Mouse (Mus musculus): ENCODE measurements around the gene Cd27. TPM values are rescaled to one million over a fixed set of nuclear protein-coding genes. Genes with fewer than 3 reads are reported as not detected.

The Cd27 gene
- total RNA-seq, 2 experiments from 2014 or later: 0.16 to 0.36 TPM

DNA sequence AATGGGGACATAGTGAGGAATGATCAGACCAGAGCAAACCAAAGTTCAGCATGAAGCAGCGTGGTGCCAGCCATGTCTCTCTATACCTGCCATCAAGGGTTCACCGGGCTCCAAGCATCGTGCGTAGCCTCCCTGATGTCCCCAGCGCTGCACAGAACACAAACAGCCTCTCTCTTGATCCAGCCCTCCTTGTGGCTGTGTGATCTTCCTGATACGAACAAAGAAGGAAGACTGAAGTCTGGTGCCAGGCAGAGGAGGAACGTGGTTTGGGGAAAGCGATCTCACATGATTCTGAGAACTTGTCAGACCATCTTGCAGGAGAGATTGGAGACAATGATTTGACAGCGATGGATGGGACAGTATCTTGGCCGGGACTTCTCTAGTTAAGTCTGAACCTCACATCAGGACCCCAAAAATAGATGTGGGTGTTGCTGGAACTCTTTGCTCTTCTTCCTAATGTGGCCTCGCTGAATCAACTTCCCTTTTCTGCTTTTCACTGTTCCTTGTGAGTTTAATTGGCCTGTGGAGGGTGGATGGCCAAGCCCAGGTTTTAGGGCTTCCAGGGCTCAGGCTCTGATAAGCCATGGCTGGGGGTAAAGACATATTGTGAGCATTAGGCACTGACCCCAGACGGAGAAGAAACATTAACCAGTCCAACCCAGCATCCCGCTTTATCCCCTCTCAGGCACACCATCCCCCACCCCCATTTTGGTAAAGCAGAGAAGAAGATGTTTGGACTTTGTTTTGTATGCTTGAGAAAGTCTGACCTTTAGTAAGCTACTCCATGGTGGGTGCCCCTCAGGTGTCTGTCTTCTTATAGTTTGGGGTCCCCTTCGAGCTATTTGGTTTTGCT, 17.3 kb upstream of the Cd27 start:
- intact Hi-C loops (cut with DNase I): no loop called here
- no peak for DNase-seq (ENCODE audit: low spot score)

DNA sequence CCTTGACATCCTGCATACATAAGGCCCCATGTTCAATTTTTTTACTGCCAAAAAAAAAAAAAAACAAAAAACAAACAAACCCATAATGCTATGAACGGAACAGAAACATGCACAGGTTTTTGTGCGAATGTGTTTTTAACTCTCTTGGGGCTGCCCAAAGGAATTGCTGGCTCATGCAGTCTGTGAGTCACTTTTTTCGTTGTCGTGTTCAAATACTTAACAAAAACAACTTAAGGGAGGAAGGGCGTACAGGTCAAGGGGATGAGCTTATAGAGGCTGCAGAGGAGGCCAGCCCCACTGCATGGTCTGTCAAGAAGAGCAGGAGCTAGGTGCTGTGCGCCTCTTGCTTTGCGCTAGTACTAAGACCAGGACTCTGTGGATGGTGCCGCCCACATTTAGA, 15.9 kb upstream of the Cd27 start:
- no peak for DNase-seq (ENCODE audit: low spot score)
- intact Hi-C loops (cut with DNase I): no loop called here

DNA sequence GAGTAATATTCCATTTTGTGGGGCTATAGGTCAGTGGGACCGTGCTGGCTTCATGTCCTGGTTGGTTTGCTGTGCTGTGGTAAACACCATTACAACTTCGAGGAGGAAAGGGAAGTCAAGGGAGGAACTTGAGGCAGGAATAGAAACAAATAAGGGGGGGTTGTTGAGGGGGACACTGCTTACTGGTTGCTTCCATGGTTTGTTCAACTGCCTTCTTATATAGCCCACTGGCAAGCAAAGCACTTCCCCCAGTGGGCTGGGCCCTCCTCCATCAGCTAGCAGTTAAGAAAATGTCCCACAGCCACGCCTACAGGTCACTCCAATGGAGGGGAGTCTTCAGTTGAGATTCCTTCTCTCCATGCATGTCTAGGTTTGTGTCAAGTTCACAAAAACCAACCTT, 15.5 kb upstream of the Cd27 start:
- intact Hi-C loops (cut with DNase I): no loop called here
- DNase-seq (ENCODE audit: low spot score): no peak

DNA sequence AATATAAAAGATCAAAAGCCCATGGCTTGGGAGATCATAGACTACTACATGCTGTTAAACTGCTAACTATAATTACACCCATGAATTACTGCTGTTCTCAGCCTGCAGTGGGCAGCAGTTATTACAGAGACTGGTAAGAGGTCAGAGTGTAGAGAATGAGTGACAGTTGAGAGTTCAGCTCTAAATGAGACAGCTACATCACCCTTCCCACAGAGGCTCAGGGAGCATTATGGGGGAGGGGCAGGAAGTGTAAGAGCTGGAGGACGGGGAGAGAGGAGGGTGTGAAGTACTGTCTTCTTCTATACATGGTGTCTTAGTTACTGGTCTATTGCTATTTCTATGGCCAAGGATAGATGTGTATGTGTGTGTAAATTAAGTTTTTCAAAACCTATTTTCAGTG, 7.7 kb upstream of the Cd27 start:
- no peak for DNase-seq (ENCODE audit: low spot score)
- intact Hi-C loops (cut with DNase I): no loop called here

DNA sequence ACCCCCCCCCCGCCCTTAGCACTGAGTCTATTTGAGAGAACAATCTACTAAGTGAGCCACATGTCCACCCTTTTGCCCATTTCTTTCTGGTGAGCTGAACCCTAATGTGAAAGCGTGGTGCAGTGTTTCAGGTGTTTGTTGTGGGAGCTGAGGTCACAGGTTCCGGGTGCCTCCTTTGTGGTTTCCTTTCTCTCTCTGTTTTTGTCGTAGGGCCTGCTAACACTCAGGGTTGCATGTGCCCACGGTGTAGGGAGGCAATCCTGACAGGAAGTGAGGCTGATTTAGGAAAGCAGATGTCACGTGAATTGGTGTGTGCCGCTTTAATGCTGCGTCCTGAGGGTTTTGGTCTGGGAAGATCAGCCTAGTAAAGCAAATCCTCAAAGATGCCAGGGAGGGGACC, 4.8 kb upstream of the Cd27 start:
- DNase-seq (ENCODE audit: low spot score): no peak
- intact Hi-C loops (cut with DNase I): no loop called here

DNA sequence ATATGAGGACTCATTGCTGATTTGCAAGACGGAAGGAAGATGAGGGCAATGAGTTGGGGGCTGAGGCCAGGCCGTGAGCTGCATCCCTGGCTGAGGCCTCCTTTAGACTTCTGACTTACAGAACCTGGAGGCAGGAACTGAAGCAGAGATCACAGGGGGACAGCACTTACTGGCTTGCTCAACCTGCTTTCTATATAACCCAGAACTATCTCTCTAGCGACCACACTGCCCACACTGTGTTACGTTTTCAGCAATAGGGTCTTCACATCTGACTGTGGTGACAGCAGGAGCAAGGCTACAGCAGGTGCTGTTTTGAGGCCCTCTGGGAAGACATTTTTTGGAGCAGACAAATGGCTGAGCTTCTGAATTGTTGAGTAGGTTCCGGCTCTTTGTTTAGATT, 3.8 kb upstream of the Cd27 start:
- intact Hi-C loops (cut with DNase I): no loop called here
- DNase-seq (ENCODE audit: low spot score): no peak

DNA sequence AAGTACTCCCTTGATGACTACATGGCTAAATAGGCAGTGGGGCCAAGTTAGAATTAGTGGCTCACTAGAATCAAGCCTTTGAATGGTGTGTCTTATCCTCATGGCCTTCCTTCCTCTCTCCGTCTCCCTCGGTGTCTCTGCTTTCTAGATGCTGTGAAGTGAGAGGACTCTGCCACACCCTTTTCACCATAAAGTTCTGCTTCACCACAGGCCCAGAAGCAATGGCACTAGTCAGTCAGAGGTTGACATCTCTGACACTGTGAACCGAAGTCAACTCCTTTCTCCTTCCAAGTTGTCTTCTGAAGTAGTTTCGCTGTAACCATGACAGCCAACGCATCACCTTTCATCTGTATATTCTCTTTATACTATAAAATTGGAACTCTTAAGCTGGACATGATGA, 2.7 kb upstream of the Cd27 start:
- intact Hi-C loops (cut with DNase I): no loop called here
- DNase-seq (ENCODE audit: low spot score): no peak

DNA sequence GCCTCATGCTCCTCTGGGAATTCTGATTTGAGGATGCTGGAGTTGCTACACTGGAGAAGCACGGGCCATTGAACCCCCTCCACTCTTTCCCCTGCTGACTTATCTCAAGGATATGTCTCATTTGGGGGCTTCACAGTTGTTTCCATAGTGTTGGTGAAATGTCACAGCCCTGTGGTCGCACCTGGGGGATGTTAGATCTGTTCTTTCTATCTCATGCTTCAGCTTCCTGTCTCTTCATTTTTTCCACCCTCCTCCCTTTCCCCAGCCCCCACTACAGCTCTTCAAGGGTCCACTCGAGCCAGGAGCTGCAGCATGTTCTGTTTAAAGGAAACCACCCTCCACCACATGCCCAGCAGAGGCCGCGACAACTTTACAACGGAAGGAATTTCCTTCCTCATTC, 1.6 kb upstream of the Cd27 start:
- DNase-seq (ENCODE audit: low spot score): no peak
- intact Hi-C loops (cut with DNase I): no loop called here

DNA sequence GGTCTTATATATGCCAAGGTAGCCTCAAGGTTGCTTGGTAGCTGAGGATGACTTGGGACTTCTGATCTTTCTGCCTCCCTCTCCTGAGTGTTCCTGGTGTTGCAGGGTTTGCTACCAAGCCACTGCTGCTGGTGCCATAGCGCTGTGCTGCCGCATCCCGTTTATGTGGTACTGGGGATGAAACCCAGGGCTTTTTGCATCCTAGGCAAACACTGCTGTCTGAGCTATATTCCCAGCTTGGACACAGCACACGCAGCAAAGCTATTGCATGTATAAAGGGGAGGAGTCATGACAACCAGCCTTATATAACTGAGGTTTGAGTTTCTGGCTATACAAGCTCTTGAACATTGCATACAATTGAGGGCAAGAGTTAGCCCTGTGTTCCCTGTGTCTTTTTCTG, 611 bp upstream of the Cd27 start:
- no peak for DNase-seq (ENCODE audit: low spot score)
- intact Hi-C loops (cut with DNase I): no loop called here

DNA sequence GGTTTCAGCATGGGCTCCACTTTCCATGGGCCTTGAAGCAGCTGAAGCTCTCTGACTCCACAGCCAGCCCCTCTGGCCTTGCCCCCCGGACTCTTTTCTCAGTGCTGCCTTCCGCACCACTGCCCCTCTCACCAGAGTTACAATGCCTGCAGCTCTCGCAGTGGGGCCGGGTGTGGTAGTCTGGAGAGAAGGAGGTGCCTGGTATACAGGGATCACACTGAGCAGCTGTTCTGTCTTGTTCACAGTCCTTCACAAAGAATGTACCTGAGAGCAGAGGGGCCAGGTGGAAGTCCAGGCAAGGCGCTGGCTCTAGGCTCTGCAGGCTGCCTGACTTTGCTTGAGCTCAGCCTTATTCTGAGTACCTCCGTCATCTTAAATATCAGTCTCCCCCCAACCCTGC, 469 bp downstream of the Cd27 start:
- no peak for DNase-seq (ENCODE audit: low spot score)
- intact Hi-C loops (cut with DNase I): no loop called here

DNA sequence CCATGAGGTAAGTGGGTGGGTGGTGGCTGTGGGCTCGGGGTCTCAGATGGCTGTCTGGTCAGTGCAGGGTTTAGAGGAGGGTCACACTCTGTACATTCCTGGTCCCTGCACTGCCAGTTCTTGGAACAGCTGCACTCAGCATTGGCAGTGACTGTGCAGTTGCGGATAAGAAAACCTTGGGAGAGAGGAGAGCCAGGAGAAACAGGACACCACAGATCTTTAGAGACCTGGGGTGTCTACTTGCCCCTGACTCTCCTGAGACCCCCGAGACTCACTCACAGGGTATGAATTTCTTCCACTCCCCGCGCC, 2.3 kb downstream of the Cd27 start:
- intact Hi-C loops (cut with DNase I): no loop called here
- no peak for DNase-seq (ENCODE audit: low spot score)

DNA sequence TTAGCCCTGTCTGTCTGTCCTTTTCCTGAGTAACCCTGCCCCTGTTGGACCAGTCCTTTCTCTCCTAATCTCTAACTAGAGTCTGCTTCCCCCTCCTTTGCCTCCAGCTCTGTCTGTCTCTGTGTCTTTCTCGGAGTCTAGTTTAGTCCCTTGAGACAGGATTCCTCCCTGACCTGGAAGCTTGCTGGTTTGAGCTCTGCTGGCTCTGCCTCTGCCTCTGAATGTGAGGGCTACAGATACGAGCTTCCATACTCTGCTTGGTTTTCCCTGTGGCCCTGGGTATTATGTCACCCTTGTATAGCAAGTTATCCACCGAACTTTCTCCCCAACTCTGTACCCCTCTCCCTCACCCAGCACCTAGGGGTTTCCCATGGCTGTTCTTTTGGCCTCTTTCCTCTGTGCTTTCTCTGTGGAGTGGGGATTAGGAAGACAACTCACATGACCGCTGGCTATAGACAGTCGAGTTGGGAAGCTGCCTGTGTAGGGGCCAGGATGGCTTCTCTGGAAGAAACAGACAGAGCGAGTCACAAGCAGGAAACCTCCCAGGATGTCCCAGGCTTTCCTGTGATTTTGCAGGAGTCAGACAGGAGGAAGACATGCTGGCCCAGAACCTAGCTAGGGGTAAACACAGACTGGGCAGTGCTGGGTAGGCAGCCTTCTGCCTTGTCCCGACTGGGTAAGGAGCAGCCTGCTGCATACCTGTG, 2.8 kb downstream of the Cd27 start:
- no peak for DNase-seq (ENCODE audit: low spot score)
- intact Hi-C loops (cut with DNase I): no loop called here

DNA sequence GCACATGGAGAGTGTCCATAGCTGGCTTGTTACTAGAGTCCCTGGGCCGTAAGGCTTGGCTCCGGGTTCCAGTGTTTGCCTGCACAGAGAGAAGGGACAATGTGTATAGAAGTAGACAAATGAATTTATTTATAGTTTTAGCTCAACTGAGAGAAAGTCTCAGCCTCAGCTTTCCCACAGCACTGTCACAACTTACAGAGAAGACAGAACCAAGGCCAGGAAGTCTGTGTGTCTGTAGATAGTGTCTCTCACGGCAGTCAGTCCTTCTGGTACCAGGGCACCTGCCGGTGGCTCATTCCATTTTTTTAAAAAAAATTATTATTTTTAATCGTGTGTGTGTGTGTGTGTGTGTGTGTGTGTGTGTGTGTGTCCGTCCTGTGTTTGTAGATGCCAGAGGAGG, 4.3 kb downstream of the Cd27 start:
- DNase-seq (ENCODE audit: low spot score): no peak
- intact Hi-C loops (cut with DNase I): no loop called here

DNA sequence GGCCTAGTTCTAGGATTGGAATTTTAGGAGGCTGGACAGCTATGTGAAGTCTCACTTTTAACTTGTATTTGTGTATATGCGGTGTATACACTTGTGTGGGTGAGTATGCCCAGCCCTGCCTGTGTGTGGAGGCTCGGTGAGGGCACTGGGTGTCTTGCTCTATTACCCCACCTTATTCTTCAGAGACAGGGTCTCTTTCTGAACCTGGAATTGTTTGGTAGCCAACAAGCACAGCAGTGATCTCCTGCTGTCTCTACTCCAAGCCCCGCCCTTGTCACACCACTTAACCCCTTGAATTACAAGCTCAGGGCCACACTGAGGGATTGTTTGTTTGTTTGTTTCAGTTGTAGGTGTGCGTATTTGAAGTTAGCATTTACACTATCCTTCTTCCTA, 4.8 kb downstream of the Cd27 start:
- intact Hi-C loops (cut with DNase I): no loop called here
- DNase-seq (ENCODE audit: low spot score): no peak

DNA sequence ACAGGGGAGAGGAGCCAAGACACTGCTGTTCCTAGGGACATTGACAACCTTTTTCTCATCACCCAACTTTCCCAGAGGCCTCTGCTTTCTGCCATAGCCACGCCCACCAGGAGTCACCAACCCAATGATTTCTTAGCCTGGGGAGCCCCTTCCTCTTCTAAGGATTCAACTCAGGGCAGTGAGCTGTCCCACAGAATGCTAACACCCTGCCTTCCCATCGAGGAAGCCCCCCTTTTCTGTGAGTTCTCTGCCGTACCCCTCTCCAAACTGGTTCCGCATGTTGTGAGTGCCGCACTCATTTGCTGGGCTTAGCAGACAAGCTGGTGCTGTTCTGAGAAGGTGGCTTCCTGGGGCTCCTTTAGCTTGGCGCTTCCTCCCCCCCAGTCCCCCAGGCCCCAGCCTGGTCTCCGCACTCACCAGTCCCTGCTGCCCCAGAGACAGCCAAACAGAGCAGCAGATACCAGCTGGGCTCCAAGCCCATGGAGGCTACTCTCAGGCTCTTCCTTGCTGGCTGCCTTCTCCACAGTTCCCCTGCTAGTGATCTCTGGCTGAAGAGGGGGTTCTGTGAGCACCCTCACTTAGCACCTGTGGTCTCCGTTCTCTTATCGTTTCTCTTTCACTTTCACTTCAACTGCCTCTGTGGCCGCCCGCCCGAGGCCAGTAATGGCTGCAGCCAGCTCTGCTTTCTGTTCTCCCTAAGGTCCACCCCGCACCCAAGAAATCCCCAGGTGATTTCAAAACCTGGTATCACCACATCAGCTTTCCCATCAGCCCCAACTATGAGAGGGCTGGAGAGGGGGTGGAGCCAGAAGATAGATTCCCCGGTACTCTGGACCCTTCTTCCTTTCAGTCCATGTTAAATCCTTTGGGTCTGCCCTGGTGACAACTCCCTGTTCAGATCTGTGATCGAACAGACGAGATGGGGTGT, 5.4 kb downstream of the Cd27 start, which contains the start of gene Tapbpl:
Tapbpl (minus strand) TSS at position 744 of the 928 bp plus-strand sequence.
- intact Hi-C loops (cut with DNase I): no loop called here

DNA sequence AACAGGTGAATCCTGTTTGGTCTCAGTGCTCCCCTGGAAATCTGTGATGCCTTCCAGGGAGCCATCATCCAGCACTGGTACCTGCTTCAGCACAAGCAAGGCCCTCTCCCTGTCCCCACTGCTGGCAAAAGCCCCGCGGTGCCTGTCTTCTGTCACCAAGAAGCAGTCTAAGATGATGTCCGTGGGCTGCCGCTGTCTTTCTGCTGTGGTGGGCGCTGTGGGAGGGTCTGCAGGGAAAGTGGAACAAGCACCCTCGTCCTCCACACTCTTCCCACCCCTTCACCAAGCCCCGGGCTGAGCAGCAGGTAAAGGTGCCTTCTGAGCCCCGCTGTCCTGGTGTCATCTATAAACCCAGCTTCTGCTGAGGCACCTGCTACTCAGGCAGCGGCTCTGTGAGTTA, 6.2 kb downstream of the Cd27 start:
- DNase-seq (ENCODE audit: low spot score): no peak
- intact Hi-C loops (cut with DNase I): no loop called here

More for the DNA sequence above, 5.4 kb downstream of the Cd27 start, which contains the start of gene Tapbpl:
- peak; percentile 47 for DNase-seq (ENCODE audit: low spot score)

DNA sequence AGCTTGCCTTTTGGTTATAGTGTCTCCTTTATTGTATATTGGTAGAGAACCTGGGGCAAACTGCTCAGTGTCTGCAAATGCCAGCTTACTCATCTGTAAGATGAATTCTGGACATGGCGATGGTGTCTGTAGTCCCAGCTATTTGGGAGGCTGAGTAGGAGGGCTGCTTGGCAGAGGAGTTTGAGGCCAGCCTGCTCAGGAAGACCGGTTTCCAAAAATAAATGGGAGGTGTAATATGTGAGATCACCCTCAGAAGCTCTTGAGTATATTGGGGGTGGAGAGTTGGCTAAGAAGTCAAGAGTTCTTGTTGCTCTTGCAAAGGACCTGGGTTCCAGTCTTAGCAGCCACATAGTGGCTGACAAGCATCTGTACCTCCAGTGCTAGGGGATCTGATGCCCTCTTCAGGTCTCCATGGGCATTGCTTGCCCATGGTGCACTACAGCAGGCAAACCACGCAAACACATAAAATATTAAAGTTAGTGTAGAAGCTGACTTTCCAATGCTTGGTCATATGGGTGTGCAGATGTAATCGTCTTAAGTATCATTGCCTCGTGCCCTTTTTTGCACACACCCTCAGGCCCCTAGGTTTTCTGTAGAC, 11.2 kb downstream of the Cd27 start:
- DNase-seq (ENCODE audit: low spot score): no peak
- intact Hi-C loops (cut with DNase I): no loop called here

DNA sequence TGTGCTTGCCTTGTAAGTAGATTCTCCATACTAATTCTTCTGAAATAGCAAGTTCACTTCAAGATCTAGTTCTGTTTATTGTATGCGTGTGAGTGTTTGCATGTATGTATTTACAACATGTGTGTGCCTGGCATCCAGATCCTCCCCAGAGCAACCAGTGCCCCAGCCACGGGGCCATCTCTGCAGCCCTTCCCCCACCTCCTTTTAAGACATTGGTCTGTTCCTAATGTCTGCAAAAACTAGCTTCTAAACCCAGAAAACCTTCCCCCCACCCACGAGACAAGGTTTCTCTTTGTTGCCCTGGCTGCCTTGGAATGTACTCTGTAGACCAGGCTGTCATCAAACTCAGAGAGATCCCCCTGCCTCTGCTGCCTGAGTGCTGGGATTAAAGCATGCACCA, 14.2 kb downstream of the Cd27 start:
- intact Hi-C loops (cut with DNase I): loop anchor here (2.0 kb wide), 1 partner anchor 42 kb away; no protein-coding TSS in a partner anchor
- DNase-seq (ENCODE audit: low spot score): no peak

DNA sequence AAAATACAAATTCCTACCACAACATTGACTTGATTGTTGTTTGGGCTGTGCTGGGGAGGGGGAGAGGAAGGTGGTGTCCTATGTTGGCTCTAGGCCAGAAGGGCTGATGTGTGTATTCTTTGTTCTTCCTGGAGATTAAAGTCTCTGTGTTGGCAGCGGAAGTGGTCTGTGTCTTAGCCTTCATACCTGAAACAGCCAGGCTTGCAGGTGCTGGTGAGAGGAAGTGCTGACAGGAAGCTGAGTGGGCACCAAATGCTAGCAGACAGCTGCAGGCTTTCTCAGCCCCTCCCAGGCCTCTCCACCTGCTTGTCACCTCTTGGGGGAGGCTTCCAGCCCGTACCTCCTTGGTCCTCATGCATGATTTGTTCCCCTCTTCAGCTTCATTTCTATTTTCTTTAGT, 14.7 kb downstream of the Cd27 start:
- no peak for DNase-seq (ENCODE audit: low spot score)
- intact Hi-C loops (cut with DNase I): loop anchor here (2.0 kb wide), 1 partner anchor 43 kb away; no protein-coding TSS in a partner anchor

DNA sequence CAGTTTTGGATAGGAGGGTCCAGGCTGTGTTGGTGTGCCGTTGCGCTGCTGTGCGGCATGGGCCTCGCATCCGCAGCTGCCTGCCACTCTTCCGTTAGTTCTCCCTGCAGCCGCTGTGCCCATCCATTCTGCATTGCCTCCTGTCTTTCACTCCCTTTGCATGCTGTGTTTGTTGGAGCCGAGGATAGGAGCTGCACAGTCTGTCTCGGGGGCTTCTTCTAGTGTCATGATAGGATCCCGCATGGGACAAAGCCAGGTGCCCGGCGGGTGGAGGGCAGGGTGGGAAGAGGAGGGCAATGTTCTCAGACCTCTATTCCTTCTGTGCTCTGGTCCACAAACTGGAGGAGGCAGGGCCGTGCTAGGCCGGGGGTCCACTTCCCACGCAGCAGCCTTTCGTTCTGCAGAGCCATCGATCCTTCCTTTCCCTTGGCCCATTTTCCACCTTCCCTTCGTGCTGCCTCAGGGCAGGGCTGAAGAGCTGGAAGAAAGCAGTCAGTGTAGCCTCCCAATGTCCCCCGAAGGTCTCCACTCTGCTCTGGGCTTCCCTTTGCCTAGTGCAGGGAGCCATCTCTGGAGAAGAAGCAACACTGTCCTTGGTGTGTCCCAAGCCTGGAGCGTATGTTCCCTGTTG, 15.6 kb downstream of the Cd27 start:
- intact Hi-C loops (cut with DNase I): no loop called here
- no peak for DNase-seq (ENCODE audit: low spot score)

Data from heart, postnatal 25 days (tissue).